Mouse (Mus musculus): Measurements from ENCODE around the gene Naa25. TPM values are rescaled to one million over a fixed set of nuclear protein-coding genes. Genes with fewer than 3 reads are reported as not detected.

Gene Naa25
- total RNA-seq (2021), result 10 to 100 TPM; 39.4 to 41.2 TPM

GRCm38 (mm10) chr5:121397187-121398145 lies at the start of gene Naa25:
TSS of gene Naa25 (plus strand) at chr5:121397936.
- DNase-seq (ENCODE audit: extremely low spot score in 1 of 2, low spot score in 1 of 2), result peak; percentile 86 to 91

- no peak for DNase-seq (ENCODE audit: extremely low spot score in 1 of 2, low spot score in 1 of 2)
Observed at GRCm38 (mm10) chr5:121359229-121359628, 38.5 kb upstream of the Naa25 start.

GRCm38 (mm10) chr5:121361696-121362095 lies 36.0 kb upstream of the Naa25 start:
- DNase-seq (ENCODE audit: extremely low spot score in 1 of 2, low spot score in 1 of 2), result no peak

GRCm38 (mm10) chr5:121363441-121363840 lies 34.3 kb upstream of the Naa25 start:
- no peak for DNase-seq (ENCODE audit: extremely low spot score in 1 of 2, low spot score in 1 of 2)

GRCm38 (mm10) chr5:121366449-121367225 lies 31.1 kb upstream of the Naa25 start:
- no peak for DNase-seq (ENCODE audit: extremely low spot score in 1 of 2, low spot score in 1 of 2)

- no peak for DNase-seq (ENCODE audit: extremely low spot score in 1 of 2, low spot score in 1 of 2)
Observed at GRCm38 (mm10) chr5:121367255-121367654, 30.5 kb upstream of the Naa25 start.

- DNase-seq (ENCODE audit: extremely low spot score in 1 of 2, low spot score in 1 of 2), result no peak
Observed at GRCm38 (mm10) chr5:121371712-121372111, 26.0 kb upstream of the Naa25 start.

GRCm38 (mm10) chr5:121374790-121375189 lies 22.9 kb upstream of the Naa25 start:
- DNase-seq (ENCODE audit: extremely low spot score in 1 of 2, low spot score in 1 of 2), result no peak

- peak in 1 of 2 experiments; percentile 61 for DNase-seq (ENCODE audit: extremely low spot score in 1 of 2, low spot score in 1 of 2)
Observed at GRCm38 (mm10) chr5:121376972-121377371, 20.8 kb upstream of the Naa25 start.

- DNase-seq (ENCODE audit: extremely low spot score in 1 of 2, low spot score in 1 of 2), result no peak
Observed at GRCm38 (mm10) chr5:121378678-121379256, 19.0 kb upstream of the Naa25 start.

GRCm38 (mm10) chr5:121380692-121381091 lies 17.0 kb upstream of the Naa25 start:
- no peak for DNase-seq (ENCODE audit: extremely low spot score in 1 of 2, low spot score in 1 of 2)

- no peak for DNase-seq (ENCODE audit: extremely low spot score in 1 of 2, low spot score in 1 of 2)
Observed at GRCm38 (mm10) chr5:121383857-121384756, 13.6 kb upstream of the Naa25 start.

GRCm38 (mm10) chr5:121384757-121385460 lies 12.8 kb upstream of the Naa25 start:
- DNase-seq (ENCODE audit: extremely low spot score in 1 of 2, low spot score in 1 of 2), result peak; percentile 30 to 41

GRCm38 (mm10) chr5:121385461-121386119 lies 12.1 kb upstream of the Naa25 start, which contains the start of gene Trafd1:
TSS of gene Trafd1 (minus strand) at chr5:121385632.
- DNase-seq (ENCODE audit: extremely low spot score in 1 of 2, low spot score in 1 of 2), result peak; percentile 77 to 80

GRCm38 (mm10) chr5:121386120-121386909 lies 11.4 kb upstream of the Naa25 start:
- DNase-seq (ENCODE audit: extremely low spot score in 1 of 2, low spot score in 1 of 2), result no peak

GRCm38 (mm10) chr5:121387126-121387525 lies 10.6 kb upstream of the Naa25 start:
- DNase-seq (ENCODE audit: extremely low spot score in 1 of 2, low spot score in 1 of 2), result no peak

- no peak for DNase-seq (ENCODE audit: extremely low spot score in 1 of 2, low spot score in 1 of 2)
Observed at GRCm38 (mm10) chr5:121389106-121389505, 8.6 kb upstream of the Naa25 start.

- no peak for DNase-seq (ENCODE audit: extremely low spot score in 1 of 2, low spot score in 1 of 2)
Observed at GRCm38 (mm10) chr5:121389691-121390090, 8.0 kb upstream of the Naa25 start.

Data from layer of hippocampus, postnatal 25 days (tissue).